Mouse (Mus musculus) 3T3-L1 (cell line): Measurements from ENCODE around the gene Gm3594.
"Not testable (repeated sequence)": the region's sequence is repeated elsewhere in the genome, so short reads cannot be mapped to it uniquely, and the experiment has no call there.

ENCODE experiments used
- DNase-seq: peaks from one replicate; pipeline ENCODE4 v3.0.0-alpha.2; 2015; ENCODE audit warnings: low read depth, low spot score

Gene Gm3594

DNA sequence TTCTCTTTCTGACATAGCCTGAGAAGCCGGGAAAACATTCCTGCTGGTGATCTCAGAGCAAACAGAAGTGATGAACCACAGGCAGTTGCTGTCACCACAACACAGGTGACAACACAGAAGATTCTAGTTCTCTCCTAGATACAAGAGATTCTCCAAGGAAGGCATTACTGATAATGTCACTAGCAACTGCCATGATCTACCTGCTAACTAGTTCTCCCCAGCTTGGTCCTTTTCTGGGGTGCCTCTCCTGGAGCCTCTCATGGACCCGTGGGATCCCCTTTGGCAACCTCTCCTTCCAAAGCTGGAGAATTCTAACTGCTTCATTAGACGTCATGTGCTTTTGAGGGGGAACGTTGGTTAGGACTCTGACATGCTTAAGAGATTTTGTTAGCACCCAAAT, at the start of gene Gm3594:
Gene Gm3594 (minus strand): TSS at position 101 of the 400 bp plus-strand sequence.
- not testable (repeated sequence) for DNase-seq

GRCm38 (mm10) chr14:6486331-6486730, 41.9 kb upstream of the Gm3594 start:
- not testable (repeated sequence) for DNase-seq

DNA sequence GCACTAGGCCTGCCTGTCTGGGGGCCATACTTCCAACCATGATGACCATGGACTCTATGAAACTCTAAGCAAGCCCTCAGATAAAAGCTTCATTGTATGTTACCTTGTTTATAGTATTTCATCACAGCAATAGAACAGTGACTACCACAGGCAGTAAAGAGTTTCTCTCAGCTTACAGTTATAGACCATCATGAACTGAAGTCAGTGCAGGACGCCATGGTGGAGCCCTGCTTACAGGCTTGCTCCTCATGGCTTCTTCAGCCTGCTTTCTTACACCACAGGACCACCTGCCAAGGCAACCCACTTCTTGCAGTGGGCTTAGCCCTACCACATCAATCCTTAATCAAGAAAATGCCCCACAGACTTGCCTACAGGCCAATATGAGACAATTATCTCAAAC, 41.1 kb upstream of the Gm3594 start:
- not testable (repeated sequence) for DNase-seq

DNA sequence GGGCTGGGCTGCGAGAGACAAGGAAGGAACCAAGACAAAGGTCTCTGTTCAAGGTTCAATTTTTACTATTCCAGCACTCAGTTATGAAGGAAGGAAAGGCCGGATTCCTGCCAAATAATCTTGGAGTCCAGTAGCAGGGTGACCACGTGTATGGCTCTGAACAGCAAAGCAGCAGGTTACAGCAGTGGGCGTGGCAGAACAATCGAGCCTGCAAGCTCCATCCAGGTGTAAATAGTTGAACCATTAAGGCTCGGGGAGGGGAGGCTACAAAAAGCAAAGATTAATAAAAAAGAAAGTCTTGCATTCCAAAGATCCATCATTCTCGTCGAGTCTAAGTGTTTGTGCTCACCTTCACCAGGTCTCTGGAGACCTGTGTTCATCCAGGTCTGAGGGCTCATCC, 37.7 kb upstream of the Gm3594 start:
- DNase-seq, result not testable (repeated sequence)

DNA sequence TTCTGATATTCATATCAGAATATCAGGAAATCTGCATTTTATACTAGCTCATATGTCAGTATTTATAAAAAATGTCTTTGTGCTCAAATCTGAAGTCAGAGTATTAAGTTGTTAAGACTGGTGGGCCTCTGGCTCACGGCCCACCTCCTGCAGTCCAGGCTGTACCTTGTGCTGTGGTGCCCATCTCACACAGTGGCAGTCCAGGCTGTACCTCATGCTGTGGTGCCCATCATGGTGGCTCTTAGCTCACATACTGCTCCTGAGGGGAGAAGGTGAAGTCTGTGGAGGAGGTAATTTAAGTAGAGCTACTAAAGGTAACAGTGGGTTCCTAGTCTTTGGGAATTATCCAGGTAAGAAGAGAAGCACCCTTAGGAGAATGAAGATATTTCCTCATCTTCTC, 27.4 kb upstream of the Gm3594 start:
- not testable (repeated sequence) for DNase-seq

GRCm38 (mm10) chr14:6440774-6441173, 3.6 kb downstream of the Gm3594 start:
- DNase-seq, result not testable (repeated sequence)

DNA sequence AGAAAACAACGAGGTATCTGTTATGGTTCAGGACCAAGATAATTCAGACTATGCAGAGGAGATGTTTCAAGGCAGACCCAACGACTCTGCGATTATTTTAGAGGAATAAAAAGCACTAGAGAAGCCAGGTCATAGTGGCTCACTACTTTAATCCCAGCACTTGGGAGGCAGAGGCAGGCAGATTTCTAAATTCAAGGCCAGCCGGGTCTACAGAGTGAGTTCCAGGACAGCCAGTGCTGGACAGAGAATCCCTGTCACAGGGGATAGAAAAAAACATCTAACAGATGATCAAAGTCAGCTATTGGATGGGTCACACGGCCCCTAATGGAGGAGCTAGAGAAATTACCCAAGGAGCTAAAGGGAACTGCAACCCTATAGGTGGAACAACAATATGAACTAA, 4.2 kb downstream of the Gm3594 start:
- not testable (repeated sequence) for DNase-seq

- DNase-seq, result not testable (repeated sequence)
These were observed 17.6 kb downstream of the Gm3594 start for GRCm38 (mm10) chr14:6426766-6427165.

DNA sequence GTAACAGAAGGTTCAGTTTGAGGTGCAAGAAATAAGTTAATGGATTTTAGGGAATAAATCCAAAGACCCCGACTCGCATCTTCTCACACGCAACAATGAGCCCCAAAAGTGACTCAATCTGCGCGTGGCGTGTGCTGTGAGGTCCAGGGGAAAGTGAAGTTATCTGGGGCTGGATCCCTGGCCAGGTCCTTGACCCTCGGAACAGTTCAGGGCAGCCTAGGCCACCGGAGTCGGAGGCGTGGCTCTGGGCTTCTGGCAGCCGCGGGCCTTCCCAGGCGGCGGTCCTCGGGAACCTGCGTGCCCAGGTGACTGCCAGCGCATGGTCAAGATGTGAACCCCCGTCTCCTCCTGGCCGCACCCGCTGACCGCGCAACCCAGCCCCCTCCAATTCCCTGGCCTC, 18.1 kb downstream of the Gm3594 start:
- DNase-seq, result not testable (repeated sequence)

DNA sequence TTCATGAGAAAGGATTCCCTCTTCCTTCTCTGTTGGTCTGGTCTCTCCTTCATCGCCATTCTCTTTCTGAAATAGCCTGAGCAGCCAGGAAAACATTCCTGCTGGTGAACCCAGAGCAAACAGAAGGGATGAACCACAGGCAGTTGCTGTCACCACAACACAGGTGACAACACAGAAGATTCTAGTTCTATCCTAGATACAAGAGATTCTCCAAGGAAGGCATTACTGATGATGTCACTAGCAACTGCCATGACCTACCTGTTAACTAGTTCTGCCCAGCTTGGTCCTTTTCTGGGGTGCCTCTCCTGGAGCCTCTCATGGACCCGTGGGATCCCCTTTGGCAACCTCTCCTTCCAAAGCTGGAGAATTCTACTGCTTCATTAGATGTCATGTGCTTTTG, 32.0 kb downstream of the Gm3594 start, which contains the start of gene Gm3591:
Gene Gm3591 (minus strand): TSS at position 101 of the 400 bp plus-strand sequence.
- not testable (repeated sequence) for DNase-seq

DNA sequence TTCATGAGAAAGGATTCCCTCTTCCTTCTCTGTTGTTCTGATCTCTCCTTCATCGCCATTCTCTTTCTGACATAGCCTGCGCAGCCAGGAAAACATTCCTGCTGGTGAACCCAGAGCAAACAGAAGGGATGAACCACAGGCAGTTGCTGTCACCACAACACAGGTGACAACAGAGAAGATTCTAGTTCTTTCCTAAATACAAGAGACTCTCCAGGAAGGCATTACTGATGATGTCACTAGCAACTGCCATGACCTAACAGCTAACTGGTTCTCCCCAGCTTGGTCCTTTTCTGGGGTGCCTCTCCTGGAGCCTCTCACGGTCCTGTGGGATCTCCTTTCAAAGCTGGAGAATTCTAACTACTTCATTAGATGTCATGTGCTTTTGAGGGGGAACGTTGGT, 54.2 kb downstream of the Gm3594 start, which contains the start of gene Gm16440:
Gene Gm16440 (minus strand): TSS at position 101 of the 400 bp plus-strand sequence.
- DNase-seq, result not testable (repeated sequence)
